Mouse (Mus musculus) left cerebral cortex, postnatal 25 days (tissue): ENCODE data around the gene Dnah7c. TPM values are rescaled to one million over a fixed set of nuclear protein-coding genes. Genes with fewer than 3 reads are reported as not detected.
"Not testable (repeated sequence)": the region's sequence is repeated elsewhere in the genome, so short reads cannot be mapped to it uniquely, and the experiment has no call there.

Experiments used
- DNase-seq, 2 experiments: peaks; one replicate each; pipeline ENCODE4 v3.0.0; 2022; ENCODE audit warnings: low spot score in 2 of 2, mixed read lengths in 1 of 2
- intact Hi-C: fragments of 180-260 bp; cut with DNase I; formaldehyde crosslinking; loops from one replicate; pipeline ENCODE4 v1.15.1; 2025
- total RNA-seq, 2 experiments: library from RNA; stranded (reverse); gene quantifications; 2 replicates each; pipeline ENCODE4 v1.2.3; 2021

Dnah7c gene
- total RNA-seq, 2 experiments from 2014 or later: 0.62 to 1.1 TPM

DNA sequence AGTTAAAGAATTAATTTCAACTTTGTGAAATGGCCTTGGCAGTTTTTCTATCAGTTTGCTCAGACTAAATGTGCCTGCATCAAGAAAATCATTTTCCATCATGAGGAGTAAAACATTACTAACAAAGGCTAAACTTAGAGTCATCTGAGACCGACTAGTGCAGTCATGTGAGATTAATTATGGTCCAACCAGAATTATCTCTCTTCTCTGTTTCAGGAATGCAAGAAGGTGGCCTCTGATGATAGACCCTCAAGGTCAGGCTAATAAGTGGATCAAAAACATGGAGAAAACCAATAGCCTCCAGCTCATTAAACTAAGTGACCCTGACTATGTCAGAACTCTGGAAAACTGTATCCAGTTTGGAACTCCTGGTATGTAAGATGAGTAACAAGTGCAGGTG lies 299.4 kb downstream of the Dnah7c start:
- DNase-seq, intact Hi-C loops: not testable (repeated sequence)

DNA sequence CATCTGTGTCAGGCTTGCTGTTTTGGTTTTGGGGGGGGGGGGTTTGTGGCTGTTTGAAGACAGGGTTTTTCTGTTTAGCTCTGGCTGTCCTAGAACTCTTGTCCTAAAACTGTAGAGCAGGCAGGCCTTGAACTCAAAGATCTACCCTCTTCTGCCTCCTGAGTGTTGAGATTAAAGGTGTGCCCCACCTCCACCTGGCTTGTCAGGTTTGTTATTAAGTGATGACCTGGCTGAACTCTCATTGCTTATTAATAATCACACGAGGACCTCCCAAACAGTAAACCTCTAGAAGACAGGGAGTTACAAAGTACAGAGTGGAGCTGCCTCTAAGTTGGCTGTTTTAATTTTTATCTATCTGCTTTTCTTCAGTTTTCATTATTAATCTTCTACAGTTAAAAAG lies 299.9 kb downstream of the Dnah7c start:
- intact Hi-C loops: no loop called here
- DNase-seq: no peak

DNA sequence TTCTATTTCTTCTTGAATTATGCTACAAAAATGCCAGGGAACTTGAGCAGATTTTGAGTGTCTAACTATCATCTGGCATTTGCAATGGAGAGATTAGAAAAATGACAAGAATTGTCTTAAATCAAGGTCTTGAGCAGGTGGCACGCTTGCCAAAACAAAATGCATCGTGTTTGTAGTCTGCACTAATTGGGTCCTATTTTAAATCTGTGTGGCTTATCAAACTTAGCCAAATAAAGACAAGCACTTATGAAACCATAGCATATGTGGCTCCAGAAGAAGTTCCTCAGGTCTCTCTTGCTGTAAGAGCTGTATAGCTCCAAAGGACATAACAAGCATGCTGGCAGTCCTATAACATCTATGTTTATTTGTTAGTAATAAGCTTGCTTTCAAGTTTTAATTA lies 300.3 kb downstream of the Dnah7c start:
- DNase-seq: peak in 1 of 2 experiments; percentile 18
- intact Hi-C loops: not testable (repeated sequence)

DNA sequence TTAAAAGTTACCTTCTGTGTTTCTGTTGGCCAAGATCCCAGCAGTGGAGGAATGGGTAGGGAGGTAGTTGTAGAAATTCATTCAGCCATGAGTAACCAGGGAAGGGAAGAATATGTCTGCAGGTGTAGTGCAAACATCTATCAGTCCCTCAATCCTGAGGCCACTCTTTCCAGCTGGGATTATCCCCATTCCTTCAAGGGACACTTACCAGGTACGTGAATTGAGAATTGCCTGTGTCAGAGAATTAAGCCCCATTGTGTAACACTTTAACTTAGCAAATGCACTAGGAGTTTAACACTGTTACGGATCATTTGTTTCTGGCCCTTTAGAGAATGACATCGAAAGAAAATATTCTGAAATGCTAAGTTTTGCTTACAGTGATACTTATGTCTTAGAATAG lies 304.3 kb downstream of the Dnah7c start:
- intact Hi-C loops, DNase-seq: not testable (repeated sequence)

DNA sequence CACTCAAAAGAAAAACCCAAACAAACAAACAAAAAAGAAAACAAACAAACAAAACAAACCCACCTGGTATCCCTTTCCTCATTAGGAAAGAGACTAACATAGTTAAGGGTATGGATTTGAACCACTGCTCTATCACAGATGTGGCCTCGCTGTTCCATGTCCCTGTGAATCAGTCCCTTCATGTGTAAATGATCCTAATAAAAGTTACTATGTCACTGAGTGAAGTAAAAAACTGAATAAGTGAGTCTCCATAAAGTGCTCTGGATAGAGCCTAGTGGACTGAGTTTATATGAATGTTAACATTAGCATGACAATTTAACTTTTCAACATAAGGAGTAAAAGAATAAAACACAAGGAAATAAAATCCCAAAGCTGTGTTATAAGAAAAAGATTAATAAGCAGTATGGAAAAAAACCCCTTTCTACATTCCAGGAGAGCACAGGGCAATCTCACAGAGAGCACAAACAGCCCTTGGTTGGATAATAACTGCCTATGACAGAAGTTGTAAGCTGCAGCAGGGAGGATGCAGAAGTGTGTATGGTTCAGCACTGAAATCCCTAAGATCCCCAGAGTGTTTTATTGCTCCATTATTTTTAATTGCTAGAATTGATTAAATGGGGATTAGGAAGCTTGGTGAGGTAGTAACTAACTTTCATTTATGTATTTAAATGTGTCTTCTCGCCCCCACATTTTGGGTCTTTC lies 308.2 kb downstream of the Dnah7c start:
- DNase-seq, intact Hi-C loops: not testable (repeated sequence)

DNA sequence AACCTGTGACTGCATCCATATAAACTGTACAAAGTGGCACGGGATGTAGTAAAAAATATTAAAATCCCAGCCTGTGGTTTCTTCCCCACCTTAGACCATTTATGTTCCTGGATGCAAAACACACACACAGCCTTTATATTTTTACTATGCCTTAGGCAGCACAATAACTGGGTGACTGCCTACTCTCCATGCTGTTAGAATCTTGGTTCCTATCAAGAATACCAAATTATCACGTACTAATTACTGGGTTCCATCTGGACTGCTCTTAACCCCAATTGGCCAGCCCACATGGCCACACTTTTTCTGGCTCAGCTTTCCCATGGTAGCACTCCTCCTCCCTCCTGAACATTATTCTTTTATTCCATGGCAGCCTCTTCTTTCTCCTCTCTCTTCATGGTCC lies 309.1 kb downstream of the Dnah7c start:
- DNase-seq, intact Hi-C loops: not testable (repeated sequence)

DNA sequence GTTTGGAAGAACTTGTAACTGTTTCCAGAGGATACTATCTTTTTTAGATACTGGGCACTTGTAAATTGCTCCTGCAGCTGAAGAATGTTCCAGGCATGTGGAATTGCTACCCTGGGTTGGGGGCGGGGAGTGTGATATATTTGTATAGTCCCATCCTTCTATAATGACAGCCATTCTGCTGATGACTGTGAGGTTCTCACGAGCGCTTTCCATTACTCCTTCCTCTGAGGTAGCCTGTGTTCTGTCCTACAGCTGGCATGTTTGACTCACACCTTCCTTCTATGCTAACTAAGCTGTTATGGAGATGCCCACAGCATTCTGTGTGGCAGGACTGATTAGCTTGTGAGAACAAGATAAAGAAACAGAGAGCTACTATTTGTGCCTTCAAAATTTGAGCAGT lies 339.2 kb downstream of the Dnah7c start:
- peak in 1 of 2 experiments; percentile 9 for DNase-seq
- intact Hi-C loops: not testable (repeated sequence)

DNA sequence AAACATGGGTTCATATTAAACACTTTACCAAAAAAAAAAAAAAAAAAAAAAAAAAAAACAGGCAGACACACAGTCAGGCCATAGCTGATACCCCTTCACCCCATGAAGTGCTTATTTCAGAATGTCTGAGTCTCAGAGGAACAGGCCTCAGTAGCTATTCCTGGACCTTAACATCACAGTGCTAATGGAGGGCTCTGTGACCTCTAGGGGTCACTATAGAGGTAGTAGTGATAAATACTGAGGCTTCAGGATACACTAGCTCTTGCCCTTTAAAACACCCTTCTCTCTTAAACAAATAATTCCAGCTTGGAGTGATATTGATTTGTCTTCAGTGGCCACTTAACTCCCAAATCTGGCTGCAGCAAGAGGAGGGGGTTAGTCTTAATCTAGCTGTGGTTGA lies 343.9 kb downstream of the Dnah7c start:
- DNase-seq, intact Hi-C loops: not testable (repeated sequence)

DNA sequence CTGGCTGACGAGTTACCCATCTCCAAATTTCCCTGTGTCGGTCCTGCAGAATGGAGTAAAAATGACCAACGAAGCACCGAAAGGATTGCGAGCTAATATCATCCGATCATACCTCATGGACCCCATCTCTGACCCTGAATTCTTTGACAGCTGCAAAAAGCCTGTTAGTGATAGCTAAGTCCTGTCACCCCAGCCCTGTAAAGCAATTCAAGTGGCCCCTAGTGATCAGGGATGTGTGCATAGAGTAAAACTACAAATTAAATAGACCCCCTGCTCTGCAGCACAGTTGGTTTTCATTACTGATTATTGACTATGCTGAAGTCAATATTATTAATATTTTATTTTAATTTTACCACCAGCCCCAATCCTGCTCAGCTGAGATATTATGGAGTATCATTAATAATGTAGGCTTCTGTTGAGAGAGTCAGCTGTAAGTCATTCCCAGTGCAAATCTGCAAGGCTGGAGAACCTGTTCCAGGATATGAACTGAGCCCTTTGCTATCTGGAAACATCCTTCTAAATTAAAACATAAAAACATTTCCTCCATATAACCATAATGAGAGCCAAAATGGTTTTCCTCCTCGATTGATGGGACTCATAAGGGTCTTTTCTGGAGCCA lies 344.8 kb downstream of the Dnah7c start:
- intact Hi-C loops, DNase-seq: not testable (repeated sequence)

DNA sequence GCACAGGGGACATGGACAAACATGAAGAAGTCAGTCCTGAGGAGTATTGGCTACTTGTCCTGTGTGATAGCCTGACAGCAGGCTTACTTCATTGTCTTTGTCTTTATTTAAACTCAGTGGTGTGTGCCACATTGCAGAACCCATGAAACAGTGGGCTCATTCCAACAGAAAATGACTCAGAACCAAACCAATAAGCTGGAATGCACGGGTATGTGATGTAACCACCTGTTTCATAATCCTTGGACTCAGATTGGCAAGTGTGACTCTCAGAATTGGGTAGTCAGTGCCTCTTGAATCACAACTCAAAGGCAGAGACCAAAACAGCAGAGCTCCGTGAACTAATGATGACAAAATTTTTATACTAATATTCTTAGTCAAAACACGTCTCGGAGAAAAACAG lies 356.8 kb downstream of the Dnah7c start:
- DNase-seq, intact Hi-C loops: not testable (repeated sequence)

DNA sequence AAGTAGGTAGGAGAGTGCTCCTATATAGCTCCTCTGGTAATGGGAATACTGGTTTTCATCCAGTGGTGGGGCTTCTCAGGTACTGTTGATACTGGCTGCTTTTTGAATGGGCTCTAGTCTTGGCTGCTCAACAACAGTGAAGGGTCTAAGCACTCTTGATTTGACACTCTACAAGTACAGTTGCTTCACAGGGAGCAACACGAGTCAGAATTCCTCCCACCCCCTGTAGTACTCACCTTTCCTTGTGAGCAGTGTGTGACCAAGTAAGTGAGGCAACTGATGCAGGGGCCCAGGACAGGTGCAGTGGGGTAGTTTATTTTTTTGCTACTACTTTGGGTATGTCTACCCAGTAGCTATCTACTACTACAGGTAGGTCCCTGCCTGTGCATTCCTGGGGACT lies 379.7 kb downstream of the Dnah7c start:
- DNase-seq: no peak

DNA sequence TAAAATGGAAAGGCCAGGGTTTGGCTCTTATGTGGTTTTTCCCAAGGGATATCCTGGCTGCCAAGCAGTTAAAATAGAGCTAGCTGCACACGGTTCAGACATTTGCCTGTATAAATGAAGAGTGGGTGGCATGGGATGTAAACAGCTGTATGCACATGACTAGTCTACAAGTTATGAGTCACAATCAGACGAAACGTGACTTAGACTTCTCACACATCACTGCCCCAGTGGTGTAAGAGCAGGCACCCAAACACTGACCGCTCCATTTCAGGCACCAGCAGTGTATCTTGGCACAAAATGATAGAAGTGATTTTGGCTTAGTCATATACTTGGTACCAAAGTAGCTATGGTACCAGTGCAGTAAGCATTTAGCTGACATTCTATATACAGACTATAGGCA lies 383.2 kb downstream of the Dnah7c start:
- DNase-seq: peak in 1 of 2 experiments; percentile 34
- intact Hi-C loops: not testable (repeated sequence)

More for the DNA sequence above, 379.7 kb downstream of the Dnah7c start:
- intact Hi-C loops: no loop called here

DNA sequence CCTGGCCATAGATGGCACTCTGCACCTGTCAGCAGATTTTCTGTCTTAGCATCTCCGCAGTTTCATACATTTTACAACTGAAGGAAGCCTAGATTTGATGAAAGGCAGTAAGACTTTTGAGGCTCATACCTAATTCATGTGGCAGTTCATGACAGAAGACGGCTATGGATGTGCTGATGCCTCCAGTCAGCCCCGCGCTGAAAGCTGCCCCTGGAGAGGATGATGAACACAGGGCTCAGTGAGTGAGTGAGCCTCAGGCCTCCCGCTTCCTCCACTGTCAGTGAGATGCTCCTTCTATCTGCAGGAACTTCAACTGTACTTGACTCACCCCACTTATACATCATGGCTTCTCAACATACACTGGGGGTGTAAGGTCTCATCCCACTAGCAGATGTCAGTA lies 392.5 kb downstream of the Dnah7c start:
- DNase-seq: no peak
- intact Hi-C loops: no loop called here

DNA sequence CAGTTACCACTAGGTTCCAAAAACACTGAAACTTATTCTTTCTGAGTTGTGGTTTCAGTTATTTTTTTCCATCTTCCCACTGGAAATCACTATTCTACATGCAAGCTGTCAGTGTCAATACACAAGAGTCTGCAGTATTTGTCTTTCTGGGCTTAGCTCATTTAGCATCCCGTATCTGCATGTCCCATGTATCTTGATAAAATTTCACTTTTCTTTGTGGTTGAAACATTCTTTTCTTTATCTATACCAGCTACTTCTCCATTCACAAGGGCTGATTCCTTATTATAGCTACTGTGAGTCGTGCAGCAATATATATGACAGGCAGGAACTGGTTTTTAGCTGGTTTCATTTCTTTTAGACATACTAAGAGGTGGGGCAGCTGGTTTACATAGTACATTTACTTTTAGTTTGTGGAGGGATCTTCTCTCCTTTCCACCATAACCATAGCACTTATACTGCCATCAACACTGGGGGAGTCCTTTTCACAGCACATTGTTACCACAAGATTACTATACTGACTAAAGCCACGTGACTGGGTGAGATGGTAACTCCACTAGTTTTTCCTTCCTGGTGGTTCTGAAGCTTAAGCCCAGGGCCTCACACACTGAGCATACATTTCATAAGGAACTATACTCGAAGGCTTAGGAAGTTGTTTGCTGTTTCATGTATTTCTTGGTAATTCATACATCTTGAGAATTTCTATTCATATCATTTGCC lies 397.0 kb downstream of the Dnah7c start:
- DNase-seq: no peak
- intact Hi-C loops: no loop called here

DNA sequence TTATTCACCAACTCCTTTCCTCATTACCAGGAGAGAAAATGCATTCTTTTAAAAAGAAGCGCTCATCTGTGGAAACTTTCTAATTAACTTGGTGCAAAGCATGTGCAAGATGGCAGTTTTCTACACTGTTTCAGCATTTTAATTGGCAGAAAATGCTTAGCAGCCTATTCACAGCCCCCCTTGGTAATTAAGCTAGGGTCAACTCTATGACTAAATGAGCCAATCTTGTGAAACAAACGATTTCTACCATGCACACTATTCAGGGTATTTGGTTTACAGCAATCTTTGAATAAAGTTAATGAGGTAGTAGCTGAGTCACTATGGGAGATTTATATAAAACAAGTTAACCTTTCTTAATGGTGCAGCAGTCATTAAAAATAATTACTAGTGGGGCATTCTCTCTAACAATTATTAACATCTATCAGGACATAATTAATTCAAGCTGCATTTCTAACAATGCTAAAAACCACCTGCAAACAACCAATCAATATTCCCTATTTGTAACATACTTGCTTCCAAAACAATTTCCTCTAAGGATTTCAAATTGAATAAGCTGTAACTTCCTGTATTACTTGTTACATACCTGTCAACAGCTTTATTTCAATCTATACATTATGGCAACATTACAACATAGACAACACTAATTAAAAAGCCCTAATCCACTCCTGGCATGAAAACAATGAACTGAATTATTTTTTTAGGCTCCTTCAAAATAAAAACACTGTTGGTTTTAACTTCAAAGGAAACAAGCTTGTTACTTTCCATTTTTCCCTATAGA lies 404.9 kb downstream of the Dnah7c start:
- intact Hi-C loops: no loop called here
- no peak for DNase-seq

DNA sequence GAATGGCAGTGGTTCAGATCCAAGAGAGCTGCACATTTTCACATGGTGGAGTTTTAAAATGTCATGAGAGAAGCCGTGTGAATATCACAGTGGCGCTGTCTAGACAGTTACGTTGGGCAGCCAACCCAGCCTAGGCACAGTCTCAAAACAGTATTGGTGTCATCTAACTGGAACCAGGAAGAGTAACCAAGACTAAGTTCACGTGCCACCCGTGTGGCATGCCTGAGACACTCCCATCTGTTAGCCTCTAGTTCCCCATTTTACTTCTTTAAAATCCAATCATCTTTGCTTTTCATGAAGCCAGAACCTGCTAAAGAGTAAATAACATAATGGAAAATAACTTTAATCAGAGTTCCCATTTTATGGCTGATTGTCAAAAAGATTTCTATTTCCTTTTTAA lies 406.5 kb downstream of the Dnah7c start:
- intact Hi-C loops: no loop called here
- no peak for DNase-seq

DNA sequence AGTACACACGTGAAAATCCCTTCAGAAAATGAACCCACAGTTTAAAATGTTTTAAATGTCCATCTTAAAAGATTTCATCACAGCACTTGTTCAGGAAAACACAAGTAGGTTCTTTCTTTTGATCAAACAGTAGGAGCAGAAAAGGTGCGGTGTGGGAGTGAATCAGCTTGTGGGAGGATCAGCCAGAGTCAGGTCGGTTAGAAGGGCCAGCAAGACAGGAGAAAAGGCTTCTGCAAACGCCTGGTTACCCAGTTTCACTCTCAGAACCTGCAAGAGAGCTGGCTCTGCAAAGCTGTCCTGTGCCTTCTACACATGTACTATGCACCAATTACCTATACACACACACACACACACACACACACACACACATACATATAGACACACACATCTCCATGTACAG lies 418.0 kb downstream of the Dnah7c start:
- no peak for DNase-seq

DNA sequence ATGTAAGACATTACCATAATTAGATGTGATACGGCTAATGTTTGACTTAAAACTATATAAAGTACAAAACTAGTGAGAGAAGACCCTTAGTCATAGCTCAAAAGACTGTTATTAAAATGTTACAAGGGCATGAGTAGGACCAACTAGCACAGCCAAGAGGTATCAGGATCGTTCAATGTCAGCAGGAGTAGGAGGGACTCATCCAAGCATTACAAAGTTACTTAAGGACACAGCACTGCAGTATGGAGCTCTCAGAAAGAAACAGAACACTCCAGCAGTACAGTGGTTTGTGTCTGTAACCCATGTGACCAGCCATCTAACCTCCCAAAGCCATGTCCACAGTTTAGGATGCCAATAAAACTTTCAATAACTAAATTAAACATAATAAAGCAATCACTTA lies 418.9 kb downstream of the Dnah7c start:
- no peak for DNase-seq
- intact Hi-C loops: no loop called here

More for the DNA sequence above, 418.0 kb downstream of the Dnah7c start:
- intact Hi-C loops: no loop called here

DNA sequence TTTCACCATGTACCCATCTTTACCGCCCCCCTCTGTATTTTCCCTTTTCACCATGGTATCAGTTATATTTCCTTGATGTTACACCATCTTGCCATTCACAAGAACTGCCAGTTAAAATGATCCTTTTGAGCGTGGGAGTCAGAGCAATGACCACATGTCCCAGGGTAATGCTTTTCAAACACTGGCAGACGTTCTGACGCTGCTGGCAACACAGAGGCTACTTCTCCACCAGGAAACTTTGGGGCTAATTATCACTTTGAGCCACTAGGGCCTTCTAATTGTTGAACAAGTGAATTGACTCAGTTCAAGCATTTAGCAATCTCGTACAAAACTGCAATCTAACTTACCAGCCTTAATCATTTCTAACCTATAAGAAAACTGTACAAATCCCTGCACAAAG lies 419.8 kb downstream of the Dnah7c start:
- no peak for DNase-seq
- intact Hi-C loops: no loop called here

DNA sequence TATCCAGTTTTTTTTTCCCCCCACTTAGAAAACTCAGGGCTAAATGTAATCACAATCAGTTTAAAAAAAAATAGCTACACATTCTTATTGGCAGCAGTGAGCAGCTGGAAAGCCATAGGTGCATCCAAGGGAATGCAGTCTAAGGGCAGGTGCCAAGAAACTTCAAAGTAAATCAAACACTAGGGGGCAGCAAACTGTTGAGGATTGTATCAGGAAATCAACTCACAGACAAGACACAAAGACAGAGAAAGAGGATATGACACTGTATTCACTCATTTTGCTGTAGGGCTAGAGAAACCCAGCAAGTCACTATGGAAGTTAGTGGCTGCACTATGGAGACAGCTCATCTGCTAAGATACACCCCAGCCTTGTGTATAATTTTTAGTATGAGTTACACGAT lies 424.4 kb downstream of the Dnah7c start:
- intact Hi-C loops: loop anchor here (5.0 to 10.0 kb wide), 4 partner anchors 253 to 638 kb away; no protein-coding TSS in a partner anchor
- peak; percentile 82 to 91 for DNase-seq
